In genomic region chr14:122384447-122385237, GRCm38 (mm10) we compare ENCODE assay signal across 11 mouse cellular contexts.
A peak's percentile ranks its signal among the peaks of the same experiment; 100 is the strongest.
DNase-seq lines count a peak whose midpoint lies in the region; ATAC-seq lines count a peak whose summit lies in the region.
"Had no signal": no experiment of that assay in that cellular context is flagged by ENCODE, and none has a peak within 500 bp of the region (broad histone marks: within the 10 kb centered on the region; RNA-seq: fewer than 3 reads in every experiment).

No protein-coding gene starts in this region.

- no peaks in the 10 kb centered on the region for H3K4me1 ChIP-seq in midbrain, embryonic 15.5 days
- no peaks in the 10 kb centered on the region for H3K4me1 ChIP-seq in midbrain, embryonic 16.5 days (ENCODE audit: control insufficient read depth, insufficient read depth, low read length)
- peaks cover 18% of the 10 kb centered on the region for H3K4me1 ChIP-seq in forebrain, embryonic 14.5 days (ENCODE audit: control insufficient read depth, insufficient read depth, low read length)
- no peaks in the 10 kb centered on the region for H3K4me1 ChIP-seq in intestine, embryonic 16.5 days (ENCODE audit: control insufficient read depth, insufficient read depth, low read length)

- ATAC-seq in midbrain, embryonic 15.5 days (replicated peaks), result no peak
- no peak for ATAC-seq in midbrain, embryonic 16.5 days
- peak; percentile 46; the same call in 1 of the 2 replicates for ATAC-seq in forebrain, embryonic 14.5 days
- no peak for ATAC-seq in intestine, embryonic 16.5 days

- H3K27ac ChIP-seq in midbrain, embryonic 15.5 days, result no peak overlapping the region
- H3K27ac ChIP-seq in midbrain, embryonic 16.5 days (ENCODE audit: low read length), result no peak overlapping the region
- peak overlapping the region; percentile 33; the same call in 1 of the 2 replicates for H3K27ac ChIP-seq in forebrain, embryonic 14.5 days (ENCODE audit: low read depth, low read length)
- no peak overlapping the region for H3K27ac ChIP-seq in intestine, embryonic 16.5 days (ENCODE audit: low read length)
- H3K27ac ChIP-seq: gastrocnemius, adult 2 months had no signal

- peak; percentile 71 for DNase-seq in cerebellum, adult 8-10 months
- peak; percentile 74 for DNase-seq in forebrain, embryonic 14.5 days (ENCODE audit: low spot score)
- peak; percentile 44 for DNase-seq in retina, postnatal 1 day
- no peak for DNase-seq in gastrocnemius, postnatal 4 days (ENCODE audit: low spot score in 2 of 2)
- DNase-seq: gastrocnemius, adult 2 months; kidney, adult 8-10 months; lung, postnatal 14 days; right cerebral cortex, adult 18-20 months had no signal

- no peaks in the 10 kb centered on the region for H3K36me3 ChIP-seq in midbrain, embryonic 15.5 days (replicated peaks)
- no peaks in the 10 kb centered on the region for H3K36me3 ChIP-seq in midbrain, embryonic 16.5 days (ENCODE audit: control insufficient read depth, insufficient read depth, low read length)
- H3K36me3 ChIP-seq in forebrain, embryonic 14.5 days (ENCODE audit: control insufficient read depth, insufficient read depth, low read length), result no peaks in the 10 kb centered on the region
- no peaks in the 10 kb centered on the region for H3K36me3 ChIP-seq in intestine, embryonic 16.5 days (ENCODE audit: control insufficient read depth, insufficient read depth, low read length)

- peak overlapping the region; percentile 13; the same call in 1 of the 2 replicates for H3K4me2 ChIP-seq in midbrain, embryonic 15.5 days
- H3K4me2 ChIP-seq in midbrain, embryonic 16.5 days (ENCODE audit: low read length), result no peak overlapping the region
- peak overlapping the region; percentile 40 for H3K4me2 ChIP-seq in forebrain, embryonic 14.5 days (ENCODE audit: low read length)
- no peak overlapping the region for H3K4me2 ChIP-seq in intestine, embryonic 16.5 days (ENCODE audit: low read depth, low read length)

- no peak overlapping the region for H3K4me3 ChIP-seq in midbrain, embryonic 15.5 days
- H3K4me3 ChIP-seq in midbrain, embryonic 16.5 days (ENCODE audit: low read depth, low read length), result no peak overlapping the region
- no peak overlapping the region for H3K4me3 ChIP-seq in forebrain, embryonic 14.5 days (ENCODE audit: low read depth, low read length)
- H3K4me3 ChIP-seq in intestine, embryonic 16.5 days (ENCODE audit: low read length), result no peak overlapping the region
- H3K4me3 ChIP-seq: gastrocnemius, adult 2 months had no signal

- 26% methylated on average over 21 of the region's 21 CpGs for WGBS in midbrain, embryonic 15.5 days
- 27% methylated on average over 21 of the region's 21 CpGs for WGBS in midbrain, embryonic 16.5 days
- 10% methylated on average over 21 of the region's 21 CpGs for WGBS in forebrain, embryonic 14.5 days
- 66% methylated on average over 21 of the region's 21 CpGs for WGBS in intestine, embryonic 16.5 days

- H3K9me3 ChIP-seq in midbrain, embryonic 15.5 days, result no peaks in the 10 kb centered on the region
- no peaks in the 10 kb centered on the region for H3K9me3 ChIP-seq in midbrain, embryonic 16.5 days (replicated peaks; ENCODE audit: control insufficient read depth, low read length, poor library complexity, severe bottlenecking)
- no peaks in the 10 kb centered on the region for H3K9me3 ChIP-seq in forebrain, embryonic 14.5 days (replicated peaks; ENCODE audit: control insufficient read depth, low read length)
- no peaks in the 10 kb centered on the region for H3K9me3 ChIP-seq in intestine, embryonic 16.5 days (ENCODE audit: control insufficient read depth, low read length)

- H3K27me3 ChIP-seq in midbrain, embryonic 15.5 days (replicated peaks), result peaks cover 66% of the 10 kb centered on the region
- peaks cover 36% of the 10 kb centered on the region for H3K27me3 ChIP-seq in midbrain, embryonic 16.5 days (ENCODE audit: control insufficient read depth, insufficient read depth, low read depth, low read length)
- H3K27me3 ChIP-seq in forebrain, embryonic 14.5 days (replicated peaks; ENCODE audit: control insufficient read depth, insufficient read depth, low read length), result peaks cover 3% of the 10 kb centered on the region; the same call in 1 of the 2 replicates
- H3K27me3 ChIP-seq in intestine, embryonic 16.5 days (replicated peaks; ENCODE audit: control insufficient read depth, insufficient read depth, low read length), result no peaks in the 10 kb centered on the region

- H3K9ac ChIP-seq in midbrain, embryonic 15.5 days, result no peak overlapping the region
- no peak overlapping the region for H3K9ac ChIP-seq in midbrain, embryonic 16.5 days (ENCODE audit: low read depth, low read length)
- 0 out of 2 replicates have a peak overlapping the region, but pooled peaks have one; percentile 21 for H3K9ac ChIP-seq in forebrain, embryonic 14.5 days (ENCODE audit: low read length)
- H3K9ac ChIP-seq in intestine, embryonic 16.5 days (ENCODE audit: low read depth, low read length), result no peak overlapping the region

Comparison
In these comparisons a context has a peak if more than half of its experiments do, and no peak if none do; other contexts are left out.
1. H3K4me2 ChIP-seq: peak in midbrain, embryonic 15.5 days (single experiment) and forebrain, embryonic 14.5 days (single experiment); none in midbrain, embryonic 16.5 days (single experiment) and intestine, embryonic 16.5 days (single experiment).
2. DNase-seq: peak in cerebellum, adult 8-10 months (single experiment), forebrain, embryonic 14.5 days (single experiment) and retina, postnatal 1 day (single experiment); none in gastrocnemius, postnatal 4 days (0 of 2).